ENCODE assay signal across 15 mouse cellular contexts in the genomic region with DNA sequence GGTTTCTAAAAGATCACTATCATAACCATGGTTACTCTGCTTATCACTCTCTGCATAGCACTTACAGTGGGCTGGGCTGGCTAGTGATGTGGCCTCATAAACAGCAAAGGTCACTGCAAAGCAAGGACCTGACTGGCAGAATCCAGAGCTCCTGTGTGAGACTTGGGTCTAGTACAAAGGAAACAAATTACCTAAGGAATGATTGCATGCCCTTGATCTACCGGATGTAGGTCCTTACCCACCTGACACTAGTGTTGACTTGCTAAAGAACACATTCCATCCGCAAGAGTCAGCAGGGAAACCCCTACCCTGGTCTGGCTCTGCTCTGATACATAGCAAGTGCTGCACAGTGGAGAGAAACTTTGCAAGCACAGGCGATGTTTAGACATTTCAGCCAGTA.
DNase-seq lines count a peak whose midpoint lies in the region; ATAC-seq and TF ChIP-seq lines count a peak whose summit lies in the region.
"Had no signal": no experiment of that assay in that cellular context is flagged by ENCODE, and none has a peak within 500 bp of the region (broad histone marks: within the 10 kb centered on the region; RNA-seq: fewer than 3 reads in every experiment).

No protein-coding gene starts in this region.

- H3K4me1 ChIP-seq in kidney, adult 2 months (ENCODE audit: control insufficient read depth, insufficient read depth, low read length), result no peaks in the 10 kb centered on the region
- H3K4me1 ChIP-seq in intestine, embryonic 15.5 days (replicated peaks), result no peaks in the 10 kb centered on the region; the same call in 1 of the 2 replicates
- H3K4me1 ChIP-seq: limb, embryonic 15.5 days; midbrain, embryonic 15.5 days; neural tube, embryonic 12.5 days had no signal

- no peak for TF ChIP-seq CTCF in kidney, adult 2 months (conservative IDR thresholded peaks at IDR 0.05; ENCODE audit: insufficient read depth, insufficient read length, low read depth, low read length)

- no peak for TF ChIP-seq POLR2A in kidney, adult 2 months (IDR thresholded peaks at IDR 0.05; ENCODE audit: low read depth, low read length)

- no peak overlapping the region for H3K4me3 ChIP-seq in kidney, adult 2 months (ENCODE audit: insufficient read depth, low read depth, low read length)
- no peak overlapping the region for H3K4me3 ChIP-seq in intestine, embryonic 15.5 days (replicated peaks)
- H3K4me3 ChIP-seq: limb, embryonic 15.5 days; midbrain, embryonic 15.5 days; neural tube, embryonic 12.5 days had no signal

- no peak overlapping the region for H3K4me2 ChIP-seq in intestine, embryonic 15.5 days (replicated peaks)
- H3K4me2 ChIP-seq: limb, embryonic 15.5 days; midbrain, embryonic 15.5 days; neural tube, embryonic 12.5 days had no signal

- H3K27me3 ChIP-seq in kidney, adult 2 months (replicated peaks; ENCODE audit: control insufficient read depth, insufficient read depth, low read length), result no peaks in the 10 kb centered on the region
- H3K27me3 ChIP-seq in intestine, embryonic 15.5 days (replicated peaks), result no peaks in the 10 kb centered on the region
- H3K27me3 ChIP-seq: limb, embryonic 15.5 days; midbrain, embryonic 15.5 days; neural tube, embryonic 12.5 days had no signal

- no peak overlapping the region for H3K9ac ChIP-seq in intestine, embryonic 15.5 days
- H3K9ac ChIP-seq: limb, embryonic 15.5 days; midbrain, embryonic 15.5 days; neural tube, embryonic 12.5 days had no signal

- H3K9me3 ChIP-seq in intestine, embryonic 15.5 days, result no peaks in the 10 kb centered on the region
- H3K9me3 ChIP-seq: limb, embryonic 15.5 days; midbrain, embryonic 15.5 days; neural tube, embryonic 12.5 days had no signal

- peak; percentile 8 for DNase-seq in kidney, adult 2 months
- DNase-seq in kidney, postnatal 4 days, result no peak
- DNase-seq in NIH3T3 (ENCODE audit: low read depth), result peak; percentile 44
- peak; percentile 40 for DNase-seq in lung, postnatal 36 days
- no peak for DNase-seq in cerebellum, postnatal 36 days
- no peak for DNase-seq in right cerebral cortex, postnatal 4 days
- DNase-seq: cerebellum, adult 2 months; gastrocnemius, postnatal 25 days; heart, postnatal 36 days had no signal

- no peak overlapping the region for H3K27ac ChIP-seq in kidney, adult 2 months (ENCODE audit: insufficient read depth, low read depth, low read length)
- H3K27ac ChIP-seq in intestine, embryonic 15.5 days, result no peak overlapping the region
- H3K27ac ChIP-seq: limb, embryonic 15.5 days; macrophage; midbrain, embryonic 15.5 days; neural tube, embryonic 12.5 days had no signal

- peak; percentile 47 for ATAC-seq in intestine, embryonic 15.5 days
- ATAC-seq: forebrain, embryonic 16.5 days; midbrain, embryonic 15.5 days had no signal

- WGBS in kidney, adult 2 months, result 65% methylated on average over 3 of the region's 3 CpGs
- 33% methylated on average over 3 of the region's 3 CpGs for WGBS in intestine, embryonic 15.5 days

- H3K36me3 ChIP-seq in kidney, adult 2 months (ENCODE audit: control insufficient read depth, insufficient read depth, low read length), result no peaks in the 10 kb centered on the region
- no peaks in the 10 kb centered on the region for H3K36me3 ChIP-seq in intestine, embryonic 15.5 days
- H3K36me3 ChIP-seq: limb, embryonic 15.5 days; midbrain, embryonic 15.5 days; neural tube, embryonic 12.5 days had no signal

Comparison
In these comparisons a context has a peak if more than half of its experiments do, and no peak if none do; other contexts are left out.
1. DNase-seq: peak in kidney, adult 2 months (single experiment), NIH3T3 (single experiment) and lung, postnatal 36 days (single experiment); none in kidney, postnatal 4 days (0 of 2), cerebellum, postnatal 36 days (0 of 2) and right cerebral cortex, postnatal 4 days (single experiment).